Mouse (Mus musculus) heart, embryonic 16.5 days (tissue): ENCODE data around the gene Nufip1. TPM values are rescaled to one million over a fixed set of nuclear protein-coding genes. Genes with fewer than 3 reads are reported as not detected.

Experiments used
- ATAC-seq: fragments of 200-750 bp; cut with Nextera tagmentation; replicated peaks from 2 replicates; pipeline ENCODE4 v1.8.0; 2017; ENCODE audit warnings: moderate number of reproducible peaks; ENCODE audit not compliant: insufficient read depth, low FRiP score; ENCODE audit errors: extremely low read depth
- H3K27ac ChIP-seq: fragments of 300-500 bp; sonication (generic); 2 replicates; pipeline ENCODE4 v1.5.1; 2014; ENCODE audit warnings: mild to moderate bottlenecking, low read length, control low read depth, moderate library complexity
- H3K27me3 ChIP-seq: fragments of 300-500 bp; sonication (generic); 2 replicates; pipeline ENCODE4 v1.6.1; 2014; ENCODE audit warnings: low read length, mixed read lengths; ENCODE audit not compliant: control insufficient read depth, insufficient read depth
- H3K36me3 ChIP-seq: fragments of 300-500 bp; sonication (generic); 2 replicates; pipeline ENCODE4 v1.6.1; 2014; ENCODE audit not compliant: control insufficient read depth, insufficient read depth
- H3K4me1 ChIP-seq: fragments of 300-500 bp; sonication (generic); 2 replicates; pipeline ENCODE4 v1.6.1; 2014; ENCODE audit warnings: low read length, mixed read lengths; ENCODE audit not compliant: control insufficient read depth, insufficient read depth
- H3K4me2 ChIP-seq: fragments of 300-500 bp; sonication (generic); 2 replicates; pipeline ENCODE4 v1.6.1; 2014; ENCODE audit warnings: low read depth, mild to moderate bottlenecking, control low read depth, low read length
- H3K4me3 ChIP-seq: fragments of 300-500 bp; sonication (generic); 2 replicates; pipeline ENCODE4 v1.5.1; 2014; ENCODE audit warnings: mild to moderate bottlenecking, control low read depth, low read length
- H3K9ac ChIP-seq: fragments of 300-500 bp; sonication (generic); 2 replicates; pipeline ENCODE4 v1.6.1; 2014; ENCODE audit warnings: low read length, control low read depth
- H3K9me3 ChIP-seq: fragments of 300-500 bp; sonication (generic); replicated peaks from 2 replicates; pipeline ENCODE4 v1.6.1; 2016; ENCODE audit warnings: low read length; ENCODE audit not compliant: control insufficient read depth
- WGBS: fragments of 180-500 bp; shearing (Covaris S2); extraction: QIAGEN DNeasy Blood & Tissue Kit; methylation state at CpG from one replicate; pipeline ENCODE4 v1.1.7; 2014; 5-methylcytosine and 5-hydroxymethylcytosine counted together
- polyA plus RNA-seq: library from polyadenylated mRNA; unstranded; fragments of >200 nt; fragmentation: Nextera tagmentation; extraction: Ambion mirVana; gene quantifications from 2 replicates; pipeline ENCODE4 v1.2.1, GENCODE M21; 2015

The Nufip1 gene
- polyA plus RNA-seq, 1 experiment from 2014 or later: 8.9 TPM

- H3K4me1 ChIP-seq: no peaks in the 10 kb centered on the region
- H3K9ac ChIP-seq: no peak overlapping the region
- no peak overlapping the region for H3K27ac ChIP-seq
- H3K27me3 ChIP-seq: no peaks in the 10 kb centered on the region
- H3K9me3 ChIP-seq: no peaks in the 10 kb centered on the region
- no peaks in the 10 kb centered on the region for H3K36me3 ChIP-seq
- no peak overlapping the region for H3K4me3 ChIP-seq
- H3K4me2 ChIP-seq: no peak overlapping the region
- WGBS: 79% methylated on average over 6 of the region's 6 CpGs
- no peak for ATAC-seq
Observed at GRCm38 (mm10) chr14:76179343-76179742, 68.7 kb downstream of the Nufip1 start.

DNA sequence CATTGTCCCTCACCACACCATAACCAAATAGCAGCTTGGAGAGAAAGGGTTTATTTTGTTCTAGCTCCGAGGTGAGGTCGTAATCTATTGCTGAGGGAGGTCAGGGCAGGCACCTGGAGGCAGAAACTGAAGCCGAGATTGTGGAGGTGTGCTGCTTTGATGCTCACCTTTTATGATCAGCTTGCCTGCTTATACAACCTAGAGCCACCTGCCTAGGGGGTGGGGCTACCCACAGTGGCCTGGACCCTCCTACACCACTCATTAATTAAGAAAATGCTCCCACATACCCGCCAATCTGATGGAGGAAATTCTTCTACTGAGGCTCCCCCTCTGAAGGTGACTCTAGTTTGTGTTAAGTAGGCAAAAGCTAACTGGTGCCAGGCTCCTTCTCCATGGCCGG lies 74.7 kb downstream of the Nufip1 start:
- no peak for ATAC-seq
- Histone ChIP-seq H3K9ac (no peak overlapping the region), H3K4me2 (no peak overlapping the region), H3K36me3 (no peaks in the 10 kb centered on the region), H3K9me3 (no peaks in the 10 kb centered on the region), H3K27me3 (no peaks in the 10 kb centered on the region), H3K4me1 (peaks cover 5% of the 10 kb centered on the region; the same call in 1 of the 2 replicates), H3K27ac (no peak overlapping the region), H3K4me3 (no peak overlapping the region)
- 77% methylated on average over 5 of the region's 5 CpGs for WGBS

DNA sequence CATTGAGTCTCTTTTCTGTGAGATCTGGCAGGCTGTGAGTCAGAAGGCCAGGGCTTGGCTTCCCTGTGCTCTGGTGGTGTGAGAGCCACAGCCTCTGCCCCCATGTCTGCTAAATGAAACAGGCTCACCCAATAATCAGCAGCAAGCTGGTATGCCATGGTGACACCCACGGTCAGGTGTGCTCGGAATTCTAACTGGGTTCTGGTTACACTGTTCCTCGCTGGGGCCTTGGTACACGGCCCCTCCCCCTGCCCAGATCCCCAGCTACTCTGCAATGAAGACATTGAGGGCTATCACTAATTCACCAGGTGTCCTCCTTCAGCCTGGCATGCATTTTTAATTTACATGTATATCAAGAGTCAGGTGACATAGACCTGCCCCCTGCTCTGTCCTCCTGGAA lies 75.6 kb downstream of the Nufip1 start:
- WGBS: 65% methylated on average over 4 of the region's 4 CpGs
- H3K4me3 ChIP-seq: no peak overlapping the region
- H3K9ac ChIP-seq: no peak overlapping the region
- no peaks in the 10 kb centered on the region for H3K36me3 ChIP-seq
- no peaks in the 10 kb centered on the region for H3K27me3 ChIP-seq
- H3K9me3 ChIP-seq: no peaks in the 10 kb centered on the region
- peaks cover 5% of the 10 kb centered on the region; the same call in 1 of the 2 replicates for H3K4me1 ChIP-seq
- H3K4me2 ChIP-seq: no peak overlapping the region
- ATAC-seq: no peak
- no peak overlapping the region for H3K27ac ChIP-seq

Other genes starting within 250 kb of the Nufip1 start
- 0.12 and 0.56 TPM in 2 replicates for gene Kctd4, start 155.9 kb upstream of the Nufip1 start, polyA plus RNA-seq
- gene Gtf2f2, start 100.0 kb upstream of the Nufip1 start, polyA plus RNA-seq: 23.2 and 29.2 TPM in 2 replicates
- 9.4 and 9.8 TPM in 2 replicates for gene Gpalpp1, start 131 bp upstream of the Nufip1 start, polyA plus RNA-seq